In the genomic region with DNA sequence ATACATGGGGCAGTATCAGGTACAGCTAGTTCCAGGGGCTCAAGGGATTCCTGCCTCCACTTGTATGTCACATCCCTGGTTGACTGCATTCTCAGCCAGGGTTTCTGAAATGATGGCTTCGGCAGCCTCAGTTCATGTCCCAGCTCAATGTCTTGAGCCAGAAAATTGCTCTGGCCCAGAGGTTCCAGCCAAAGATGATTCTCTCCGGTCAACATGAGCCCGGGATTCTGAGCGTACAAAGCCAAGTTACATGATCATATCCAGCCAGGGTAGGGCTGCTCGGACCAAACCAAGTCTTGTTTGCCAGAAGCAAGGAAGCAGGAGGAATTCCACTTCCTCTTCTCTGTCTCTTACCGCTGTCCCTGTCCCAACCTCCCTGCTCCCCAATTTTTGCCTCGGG, we compare ENCODE assay signal across 20 mouse cellular contexts. TPM values are rescaled to one million over a fixed set of nuclear protein-coding genes. Genes with fewer than 3 reads are reported as not detected.
DNase-seq lines count a peak whose midpoint lies in the region; ATAC-seq lines count a peak whose summit lies in the region.
"Had no signal": no experiment of that assay in that cellular context is flagged by ENCODE, and none has a peak within 500 bp of the region (broad histone marks: within the 10 kb centered on the region; RNA-seq: fewer than 3 reads in every experiment).

No protein-coding gene starts in this region.

- peaks cover 33% of the 10 kb centered on the region for H3K27me3 ChIP-seq in heart, embryonic 10.5 days (ENCODE audit: insufficient read depth, poor library complexity, severe bottlenecking)
- peaks cover 5% of the 10 kb centered on the region for H3K27me3 ChIP-seq in heart, embryonic 11.5 days (ENCODE audit: control insufficient read depth, insufficient read depth, low read length)
- H3K27me3 ChIP-seq: forebrain, embryonic 13.5 days; Patski had no signal

- no peak overlapping the region for H3K27ac ChIP-seq in heart, embryonic 10.5 days
- no peak overlapping the region for H3K27ac ChIP-seq in heart, embryonic 11.5 days (ENCODE audit: low read depth, low read length)
- H3K27ac ChIP-seq: embryonic facial prominence, embryonic 13.5 days; forebrain, embryonic 13.5 days; hindbrain, embryonic 14.5 days had no signal

- intact Hi-C loops in gastrocnemius, postnatal 14 days (cut with DNase I; ENCODE audit: low total_unique reads), result no loop called here

- DNase-seq in heart, adult 11 months, result peak; percentile 97
- DNase-seq in heart, embryonic 10.5 days (ENCODE audit: low spot score), result no peak
- peak; percentile 32 to 66 for DNase-seq in heart, adult 9 months (ENCODE audit: low spot score in 2 of 2)
- DNase-seq in gastrocnemius, postnatal 14 days, result peak; percentile 45
- peak; percentile 66 for DNase-seq in skeletal muscle tissue, adult 2 months (ENCODE audit: low read depth, low spot score)
- DNase-seq: adrenal gland, postnatal 25 days; cerebellum, adult 18-20 months; cerebellum, adult 9-11 months; cerebellum, postnatal 36 days; forebrain, postnatal 0 days; kidney, adult 2 months had no signal

- H3K4me3 ChIP-seq in heart, embryonic 10.5 days, result no peak overlapping the region
- H3K4me3 ChIP-seq in heart, embryonic 11.5 days (ENCODE audit: low read depth, low read length), result no peak overlapping the region
- H3K4me3 ChIP-seq: embryonic facial prominence, embryonic 13.5 days; forebrain, embryonic 13.5 days; heart, embryonic 12.5 days had no signal

- no peak overlapping the region for H3K9ac ChIP-seq in heart, embryonic 11.5 days (ENCODE audit: low read depth, low read length)
- H3K9ac ChIP-seq: embryonic facial prominence, embryonic 13.5 days; forebrain, embryonic 13.5 days; forebrain, postnatal 0 days; heart, embryonic 12.5 days; hindbrain, embryonic 14.5 days had no signal

- H3K36me3 ChIP-seq in heart, embryonic 10.5 days, result no peaks in the 10 kb centered on the region
- no peaks in the 10 kb centered on the region for H3K36me3 ChIP-seq in heart, embryonic 11.5 days (ENCODE audit: control insufficient read depth, insufficient read depth, low read length)
- H3K36me3 ChIP-seq: embryonic facial prominence, embryonic 13.5 days; heart, embryonic 12.5 days had no signal

- no peak for ATAC-seq in heart, embryonic 11.5 days (replicated peaks; ENCODE audit: insufficient number of reproducible peaks, low FRiP score, low TSS enrichment)
- ATAC-seq: activated CD4-positive, CD25-positive, alpha-beta regulatory T cell, adult 4 months; intestine, embryonic 16.5 days; Patski had no signal

- no peaks in the 10 kb centered on the region for H3K9me3 ChIP-seq in heart, embryonic 10.5 days
- H3K9me3 ChIP-seq in heart, embryonic 11.5 days (replicated peaks; ENCODE audit: control insufficient read depth, low read length), result no peaks in the 10 kb centered on the region
- H3K9me3 ChIP-seq: embryonic facial prominence, embryonic 13.5 days; forebrain, embryonic 13.5 days; heart, embryonic 12.5 days had no signal

- H3K4me1 ChIP-seq in heart, embryonic 10.5 days, result no peaks in the 10 kb centered on the region
- no peaks in the 10 kb centered on the region for H3K4me1 ChIP-seq in heart, embryonic 11.5 days (ENCODE audit: control insufficient read depth, insufficient read depth, low read length)
- H3K4me1 ChIP-seq: embryonic facial prominence, embryonic 13.5 days; forebrain, embryonic 13.5 days; heart, embryonic 12.5 days had no signal

- 74% methylated on average over 7 of the region's 7 CpGs for WGBS in heart, embryonic 10.5 days
- 75% methylated on average over 7 of the region's 7 CpGs for WGBS in heart, embryonic 11.5 days (ENCODE audit: insufficient replicate concordance)

- no peak overlapping the region for H3K4me2 ChIP-seq in heart, embryonic 11.5 days
- H3K4me2 ChIP-seq: embryonic facial prominence, embryonic 13.5 days; forebrain, embryonic 13.5 days; heart, embryonic 12.5 days; hindbrain, embryonic 14.5 days had no signal

RNA-seq across cellular contexts. Expression of gene Fam110a, which starts 31.7 kb away (rescaled TPM):
- 11.4 and 16.3 TPM in 2 replicates for polyA plus RNA-seq in heart, embryonic 10.5 days (2016; fragmentation: Nextera tagmentation; extraction: Ambion mirVana)
- polyA plus RNA-seq in heart, embryonic 11.5 days (2014; fragmentation: Nextera tagmentation; extraction: Ambion mirVana), result 9.7 and 10.5 TPM in 2 replicates
- total RNA-seq in gastrocnemius, postnatal 14 days (2021), result 1 to 10 TPM; 3.8 to 4.8 TPM

RNA-seq across cellular contexts. Expression of gene Angpt4, which starts 37.3 kb away (rescaled TPM):
- polyA plus RNA-seq in heart, embryonic 10.5 days (2016; fragmentation: Nextera tagmentation; extraction: Ambion mirVana), result 0.48 and 1.1 TPM in 2 replicates
- 0.21 and 0.30 TPM in 2 replicates for polyA plus RNA-seq in heart, embryonic 11.5 days (2014; fragmentation: Nextera tagmentation; extraction: Ambion mirVana)
- under 1 TPM in 1 of 2 experiments, not detected in 1; 0.12 TPM for total RNA-seq in gastrocnemius, postnatal 14 days (2021)
- total RNA-seq: adrenal gland, postnatal 25 days; hematopoietic stem cell, adult 5-6 weeks had no signal
- polyA plus RNA-seq: activated CD4-positive, CD25-positive, alpha-beta regulatory T cell, adult 4 months; forebrain, embryonic 13.5 days had no signal

RNA-seq across cellular contexts. Expression of gene Slc52a3, which starts 48.0 kb away (rescaled TPM):
- 1.2 and 1.3 TPM in 2 replicates for polyA plus RNA-seq in heart, embryonic 10.5 days (2016; fragmentation: Nextera tagmentation; extraction: Ambion mirVana)
- polyA plus RNA-seq in heart, embryonic 11.5 days (2014; fragmentation: Nextera tagmentation; extraction: Ambion mirVana), result 0.80 and 0.86 TPM in 2 replicates
- 1 to 10 TPM; 1.3 to 1.4 TPM for total RNA-seq in gastrocnemius, postnatal 14 days (2021)
